Mouse (Mus musculus) forebrain, embryonic 14.5 days (tissue): ENCODE results near the gene 2310030G06Rik. TPM values are rescaled to one million over a fixed set of nuclear protein-coding genes. Genes with fewer than 3 reads are reported as not detected.

Source experiments
- ATAC-seq: fragments of 200-750 bp; cut with Nextera tagmentation; 2 replicates; pipeline ENCODE4 v1.8.0; 2017; ENCODE audit warnings: mild to moderate bottlenecking, moderate library complexity
- DNase-seq: peaks from one replicate; pipeline ENCODE4 v3.0.0-alpha.2; 2015; ENCODE audit warnings: low spot score
- H3K27ac ChIP-seq: fragments of 300-500 bp; sonication (generic); 2 replicates; pipeline ENCODE4 v1.5.1; 2014; ENCODE audit warnings: low read depth, mild to moderate bottlenecking, control low read depth, low read length, moderate library complexity
- H3K27me3 ChIP-seq: fragments of 300-500 bp; sonication (generic); replicated peaks from 2 replicates; pipeline ENCODE4 v1.6.1; 2014; ENCODE audit warnings: low read length, control low read depth, mixed read lengths; ENCODE audit not compliant: control insufficient read depth, insufficient read depth
- H3K36me3 ChIP-seq: fragments of 300-500 bp; sonication (generic); 2 replicates; pipeline ENCODE4 v1.6.1; 2014; ENCODE audit warnings: low read length, control low read depth; ENCODE audit not compliant: control insufficient read depth, insufficient read depth
- H3K4me1 ChIP-seq: fragments of 300-500 bp; sonication (generic); 2 replicates; pipeline ENCODE4 v1.6.1; 2014; ENCODE audit warnings: antibody characterized with exemption, low read length, control low read depth; ENCODE audit not compliant: control insufficient read depth, insufficient read depth
- H3K4me2 ChIP-seq: fragments of 300-500 bp; sonication (generic); 2 replicates; pipeline ENCODE4 v1.6.1; 2014; ENCODE audit warnings: mild to moderate bottlenecking, control low read depth, low read length
- H3K4me3 ChIP-seq: fragments of 300-500 bp; sonication (generic); 2 replicates; pipeline ENCODE4 v1.5.1; 2014; ENCODE audit warnings: low read depth, low read length, control low read depth
- H3K9ac ChIP-seq: fragments of 300-500 bp; sonication (generic); 2 replicates; pipeline ENCODE4 v1.6.1; 2014; ENCODE audit warnings: mild to moderate bottlenecking, low read length, control low read depth, moderate library complexity
- H3K9me3 ChIP-seq: fragments of 300-500 bp; sonication (generic); replicated peaks from 2 replicates; pipeline ENCODE4 v1.6.1; 2016; ENCODE audit warnings: low read length, control low read depth, mixed read lengths; ENCODE audit not compliant: control insufficient read depth
- WGBS: fragments of 180-500 bp; shearing (Covaris S2); extraction: QIAGEN DNeasy Blood & Tissue Kit; methylation state at CpG from one replicate; pipeline ENCODE4 v1.1.7; 2014; 5-methylcytosine and 5-hydroxymethylcytosine counted together
- polyA plus RNA-seq: library from polyadenylated mRNA; unstranded; fragments of >200 nt; fragmentation: Nextera tagmentation; extraction: Ambion mirVana; gene quantifications from 2 replicates; pipeline ENCODE4 v1.2.1, GENCODE M21; 2014

The 2310030G06Rik gene
- polyA plus RNA-seq, result 1.0 and 1.1 TPM in 2 replicates

GRCm38 (mm10) chr9:50746214-50746677 lies at the start of gene 2310030G06Rik:
TSS of gene 2310030G06Rik (minus strand) at chr9:50746536.
- H3K9ac ChIP-seq, result peak within 1 kb of the TSS; percentile 38; the same call in 1 of the 2 replicates
- H3K4me1 ChIP-seq, result no peaks in the 10 kb centered on the region; the same call in 1 of the 2 replicates
- H3K4me3 ChIP-seq, result peak within 1 kb of the TSS; percentile 23
- H3K27ac ChIP-seq, result no peak within 1 kb of the TSS
- ATAC-seq (no peak), DNase-seq (peak; percentile 47)
- H3K9me3 ChIP-seq, result no peaks in the 10 kb centered on the region
- H3K27me3 ChIP-seq, result no peaks in the 10 kb centered on the region
- no peaks in the 10 kb centered on the region for H3K36me3 ChIP-seq
- WGBS, result under 1% methylated on average over 19 of the region's 19 CpGs
- H3K4me2 ChIP-seq, result peak within 1 kb of the TSS; percentile 52

GRCm38 (mm10) chr9:50795266-50795665 lies 48.9 kb upstream of the 2310030G06Rik start:
- DNase-seq, result no peak
- H3K9me3 ChIP-seq, result no peaks in the 10 kb centered on the region
- 92% methylated on average over 3 of the region's 3 CpGs for WGBS
- no peak for ATAC-seq
- no peaks in the 10 kb centered on the region for H3K27me3 ChIP-seq
- H3K9ac ChIP-seq, result no peak overlapping the region
- H3K36me3 ChIP-seq, result peaks cover 64% of the 10 kb centered on the region
- no peak overlapping the region for H3K4me2 ChIP-seq
- no peak overlapping the region for H3K27ac ChIP-seq
- H3K4me3 ChIP-seq, result no peak overlapping the region
- H3K4me1 ChIP-seq, result no peaks in the 10 kb centered on the region

GRCm38 (mm10) chr9:50782155-50782554 lies 35.8 kb upstream of the 2310030G06Rik start:
- Histone ChIP-seq H3K4me1 (no peaks in the 10 kb centered on the region), H3K9ac (no peak overlapping the region), H3K4me2 (no peak overlapping the region), H3K36me3 (peaks cover 78% of the 10 kb centered on the region), H3K4me3 (no peak overlapping the region), H3K27ac (no peak overlapping the region), H3K9me3 (no peaks in the 10 kb centered on the region), H3K27me3 (no peaks in the 10 kb centered on the region)
- WGBS, result 66% methylated on average over 2 of the region's 2 CpGs
- DNase-seq (peak; percentile 43), ATAC-seq (no peak)

- ATAC-seq, result no peak
- Histone ChIP-seq H3K4me2 (peak overlapping the region; percentile 81), H3K9ac (peak overlapping the region; percentile 93), H3K27me3 (no peaks in the 10 kb centered on the region), H3K4me1 (peaks cover 12% of the 10 kb centered on the region; the same call in 1 of the 2 replicates), H3K4me3 (peak overlapping the region; percentile 83), H3K9me3 (no peaks in the 10 kb centered on the region), H3K27ac (no peak overlapping the region), H3K36me3 (peaks cover 30% of the 10 kb centered on the region)
- 63% methylated on average over 11 of the region's 11 CpGs for WGBS
- DNase-seq, result no peak
Observed at GRCm38 (mm10) chr9:50776162-50776760, 29.9 kb upstream of the 2310030G06Rik start.

GRCm38 (mm10) chr9:50775662-50776126 lies 29.4 kb upstream of the 2310030G06Rik start:
- Histone ChIP-seq H3K4me2 (peak overlapping the region; percentile 81), H3K27ac (peak overlapping the region; percentile 85), H3K9me3 (no peaks in the 10 kb centered on the region), H3K36me3 (peaks cover 26% of the 10 kb centered on the region), H3K9ac (peak overlapping the region; percentile 93), H3K4me3 (peak overlapping the region; percentile 83), H3K4me1 (peaks cover 12% of the 10 kb centered on the region; the same call in 1 of the 2 replicates), H3K27me3 (no peaks in the 10 kb centered on the region)
- peak; percentile 79 for ATAC-seq
- DNase-seq, result peak; percentile 41
- WGBS, result under 1% methylated on average over 26 of the region's 30 CpGs

GRCm38 (mm10) chr9:50774991-50775612 lies 28.8 kb upstream of the 2310030G06Rik start, which contains the start of the genes Alg9 and 1110032A03Rik:
TSS of gene Alg9 (plus strand) at chr9:50775019.
TSS of gene 1110032A03Rik (minus strand) at chr9:50775520.
- WGBS, result under 1% methylated on average over 51 of the region's 51 CpGs

GRCm38 (mm10) chr9:50774026-50774462 lies 27.7 kb upstream of the 2310030G06Rik start:
- H3K9ac ChIP-seq, result peak overlapping the region; percentile 10; the same call in 1 of the 2 replicates
- peaks cover 12% of the 10 kb centered on the region; the same call in 1 of the 2 replicates for H3K4me1 ChIP-seq
- ATAC-seq, result no peak
- no peak for DNase-seq
- no peaks in the 10 kb centered on the region for H3K9me3 ChIP-seq
- 82% methylated on average over 4 of the region's 4 CpGs for WGBS
- H3K36me3 ChIP-seq, result peaks cover 13% of the 10 kb centered on the region
- no peak overlapping the region for H3K27ac ChIP-seq
- no peaks in the 10 kb centered on the region for H3K27me3 ChIP-seq
- H3K4me3 ChIP-seq, result no peak overlapping the region
- peak overlapping the region; percentile 81 for H3K4me2 ChIP-seq

More at GRCm38 (mm10) chr9:50774991-50775612, 28.8 kb upstream of the 2310030G06Rik start, which contains the start of the genes Alg9 and 1110032A03Rik:
- Histone ChIP-seq H3K36me3 (peaks cover 23% of the 10 kb centered on the region), H3K27me3 (no peaks in the 10 kb centered on the region), H3K27ac (peak within 1 kb of the TSS; percentile 85), H3K9ac (peak within 1 kb of the TSS; percentile 93), H3K9me3 (no peaks in the 10 kb centered on the region), H3K4me3 (peak within 1 kb of the TSS; percentile 83), H3K4me2 (peak within 1 kb of the TSS; percentile 81), H3K4me1 (peaks cover 12% of the 10 kb centered on the region; the same call in 1 of the 2 replicates)
- DNase-seq, result peak; percentile 91
- peak; percentile 89 for ATAC-seq

GRCm38 (mm10) chr9:50770011-50770410 lies 23.7 kb upstream of the 2310030G06Rik start:
- no peak overlapping the region for H3K27ac ChIP-seq
- H3K4me3 ChIP-seq, result no peak overlapping the region
- 80% methylated on average over 2 of the region's 2 CpGs for WGBS
- no peaks in the 10 kb centered on the region for H3K9me3 ChIP-seq
- DNase-seq (no peak), ATAC-seq (no peak)
- H3K27me3 ChIP-seq, result no peaks in the 10 kb centered on the region
- no peak overlapping the region for H3K9ac ChIP-seq
- peaks cover 10% of the 10 kb centered on the region; the same call in 1 of the 2 replicates for H3K36me3 ChIP-seq
- H3K4me1 ChIP-seq, result peaks cover 9% of the 10 kb centered on the region; the same call in 1 of the 2 replicates
- H3K4me2 ChIP-seq, result no peak overlapping the region
